Mouse (Mus musculus) bone marrow macrophage, adult 2 months (primary cell): ENCODE measurements at regions not wholly inside any gene's neighbourhood (a gene's known extent, or its start where the extent isn't known, plus 50 kb on each side); places are given as distances from the start of the nearest gene placed in this dataset.

Experiments used
- CTCF ChIP-seq: IDR thresholded peaks from 2 replicates; pipeline ENCODE4 v1.5.1; 2012; ENCODE audit warnings: low read depth, mild to moderate bottlenecking, low read length, moderate library complexity
- POLR2A ChIP-seq: IDR thresholded peaks from 2 replicates; pipeline ENCODE4 v1.6.1; 2012; ENCODE audit warnings: mild to moderate bottlenecking, low read depth, low read length, borderline replicate concordance

DNA sequence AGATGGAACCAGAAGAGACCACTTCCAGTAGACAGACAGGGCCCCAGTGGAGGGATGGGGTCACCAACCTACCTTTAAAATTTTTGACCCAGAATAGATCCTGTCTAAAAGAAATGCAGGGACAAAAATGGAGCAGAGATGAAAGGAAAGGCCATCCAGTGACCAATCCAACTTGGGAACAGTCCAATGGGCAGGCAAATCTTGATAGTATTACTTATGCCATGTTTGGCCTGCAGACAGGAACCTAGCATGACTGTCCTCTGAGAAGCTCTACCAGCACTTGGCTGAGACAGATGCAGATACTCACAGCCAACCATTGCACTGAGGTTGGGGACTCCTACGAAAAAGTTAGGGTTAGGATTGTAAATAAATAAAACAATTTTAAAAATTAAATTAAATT, 1815.4 kb upstream of the Lrrc6 start:
- TF ChIP-seq CTCF (no peak), POLR2A (no peak)
